Mouse (Mus musculus) layer of hippocampus, postnatal 25 days (tissue): ENCODE measurements around the gene Tbc1d16. TPM values are rescaled to one million over a fixed set of nuclear protein-coding genes. Genes with fewer than 3 reads are reported as not detected.

Experiments
- DNase-seq, 2 experiments: peaks; one replicate each; pipeline ENCODE4 v3.0.0; 2022; ENCODE audit warnings: mixed read lengths in 2 of 2, low spot score in 1 of 2; ENCODE audit errors: extremely low spot score in 1 of 2
- total RNA-seq, 2 experiments: library from RNA; stranded (reverse); gene quantifications; 2 replicates each; pipeline ENCODE4 v1.2.3; 2021

Tbc1d16 gene
- total RNA-seq, 2 experiments from 2014 or later, result 53.6 to 55.9 TPM

DNA sequence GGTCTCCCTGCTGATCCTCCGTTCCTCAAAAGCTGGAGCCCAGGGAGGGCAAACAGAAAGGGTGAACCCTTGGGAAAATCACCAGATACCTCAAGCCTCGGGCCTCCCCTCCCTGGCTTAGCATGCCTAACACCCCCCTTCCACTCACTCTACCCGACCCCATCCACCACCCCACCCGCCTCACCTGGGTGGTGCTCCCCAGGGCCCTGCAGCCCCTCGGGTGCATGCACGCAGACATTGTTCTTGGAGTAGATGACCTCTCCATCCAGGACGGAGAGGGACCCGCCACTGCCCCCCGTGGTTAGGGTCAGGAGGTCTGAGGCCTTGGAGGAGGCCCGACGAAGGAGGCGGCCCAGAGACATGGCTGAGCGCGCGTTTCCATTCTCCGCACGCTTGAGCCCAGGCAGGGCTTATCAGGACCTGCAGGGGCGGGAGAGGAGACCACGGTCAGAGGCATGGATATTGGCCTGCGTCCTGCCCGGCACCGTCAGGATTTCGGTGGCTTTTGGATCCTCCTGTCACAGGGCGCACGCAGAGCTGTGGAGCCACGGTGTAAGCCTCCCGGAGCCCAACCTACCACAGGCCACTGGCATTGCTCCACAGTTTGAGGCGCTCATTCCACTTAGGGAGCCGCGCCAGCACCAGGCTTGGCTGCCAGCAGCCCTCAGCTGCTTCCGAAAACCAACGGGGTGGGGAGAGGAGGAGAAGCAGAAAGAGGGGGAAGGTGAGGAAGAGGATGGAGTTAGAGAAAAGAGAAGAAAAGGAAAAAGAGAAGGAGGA lies 17.8 kb downstream of the Tbc1d16 start:
- peak; percentile 59 to 65 for DNase-seq

DNA sequence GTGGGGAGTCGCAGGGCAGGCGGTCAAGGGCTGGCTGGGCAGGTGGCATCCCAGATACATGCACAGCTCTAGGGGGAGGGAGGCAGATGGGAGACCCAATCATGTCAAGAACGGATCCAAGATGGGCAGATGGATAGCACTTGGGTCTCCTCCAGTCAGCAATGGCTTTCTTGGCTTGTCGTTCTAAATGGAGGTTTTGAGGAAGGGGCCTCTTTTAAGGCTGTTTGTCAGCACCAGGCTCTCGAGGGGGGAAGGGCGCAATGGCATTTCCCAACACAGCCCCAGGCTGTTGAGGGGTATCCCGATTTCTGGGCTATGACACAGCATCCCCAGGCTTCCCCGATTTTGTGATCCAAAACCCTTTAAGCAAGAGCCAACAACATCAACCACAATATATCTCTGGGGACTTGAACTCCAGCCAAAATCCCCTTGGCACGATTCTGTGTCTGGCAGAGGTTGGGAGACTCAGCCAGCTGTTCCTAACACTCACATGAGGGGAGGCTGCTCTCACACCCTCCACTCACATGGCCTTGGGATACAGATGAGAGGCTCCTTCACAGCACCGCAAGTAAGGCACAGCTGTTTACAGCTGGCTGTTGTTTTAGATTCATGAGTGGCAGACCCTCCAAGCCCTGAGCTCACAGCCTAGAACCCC lies 18.8 kb downstream of the Tbc1d16 start:
- DNase-seq, result peak in 1 of 2 experiments; percentile 33

DNA sequence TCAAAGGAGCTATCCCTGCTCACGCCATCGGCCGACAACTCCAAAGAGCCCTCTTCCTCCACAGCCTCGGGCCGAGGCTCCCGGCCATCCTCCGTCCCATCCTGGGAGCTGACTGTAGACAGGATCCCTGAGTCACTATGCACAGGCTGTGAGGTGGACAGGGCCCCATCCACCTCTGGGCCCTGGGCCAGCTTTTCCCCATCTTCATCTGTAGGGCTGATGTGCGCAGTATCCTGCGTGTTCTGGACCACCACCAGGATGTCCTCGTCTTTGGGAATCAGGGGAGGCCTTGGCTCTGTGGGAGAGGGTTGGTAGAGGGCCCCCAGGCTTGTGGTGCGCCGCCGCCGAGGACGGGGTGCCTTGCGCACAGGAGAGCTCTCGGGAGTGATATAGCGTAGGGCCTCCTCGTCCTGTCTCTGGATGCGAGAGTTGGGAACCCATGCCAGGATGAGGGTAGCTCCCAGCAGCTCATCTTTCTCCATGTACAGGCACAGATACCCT lies 19.4 kb downstream of the Tbc1d16 start:
- no peak for DNase-seq

DNA sequence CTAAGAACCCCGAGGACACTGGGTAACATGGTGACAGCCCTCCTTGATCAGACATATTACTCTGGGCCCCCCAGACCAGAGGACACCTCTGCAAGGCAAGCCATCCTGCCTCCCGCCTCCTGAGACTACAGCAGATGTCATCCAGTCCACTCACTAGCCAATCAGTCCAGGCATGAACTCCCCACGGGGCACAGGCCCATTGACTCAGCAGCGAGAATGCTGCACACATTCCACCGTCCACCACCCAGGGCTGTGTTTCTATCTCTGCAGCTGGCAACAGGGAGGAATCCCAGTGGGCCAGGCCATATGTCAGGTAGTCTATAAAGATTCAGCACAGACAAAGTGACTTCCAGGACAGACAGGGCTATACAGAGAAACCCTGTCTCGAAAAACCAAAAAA lies 20.3 kb downstream of the Tbc1d16 start:
- DNase-seq, result no peak

- peak; percentile 69 to 87 for DNase-seq
Observed at GRCm38 (mm10) chr11:119206562-119206961, 21.7 kb downstream of the Tbc1d16 start.

DNA sequence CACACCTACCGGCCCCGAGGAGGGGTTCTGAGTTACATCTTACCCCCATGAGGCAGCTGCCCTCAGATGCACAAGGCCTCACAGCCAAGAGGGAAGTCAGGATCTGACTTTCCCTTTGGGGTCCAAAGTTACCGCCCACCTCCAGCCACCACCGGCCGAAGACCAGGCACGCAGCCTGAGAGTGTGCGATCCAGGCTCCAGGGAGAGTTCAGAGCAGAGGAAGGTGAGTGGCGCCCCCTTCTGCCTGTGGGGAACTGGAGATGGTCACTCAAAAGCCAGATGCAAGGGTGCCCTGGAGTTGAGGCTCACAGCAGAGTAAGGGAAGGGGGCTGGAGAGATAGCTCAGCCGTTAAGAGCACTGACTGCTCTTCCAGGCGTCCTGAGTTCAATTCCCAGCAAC lies 22.6 kb downstream of the Tbc1d16 start:
- DNase-seq, result no peak

DNA sequence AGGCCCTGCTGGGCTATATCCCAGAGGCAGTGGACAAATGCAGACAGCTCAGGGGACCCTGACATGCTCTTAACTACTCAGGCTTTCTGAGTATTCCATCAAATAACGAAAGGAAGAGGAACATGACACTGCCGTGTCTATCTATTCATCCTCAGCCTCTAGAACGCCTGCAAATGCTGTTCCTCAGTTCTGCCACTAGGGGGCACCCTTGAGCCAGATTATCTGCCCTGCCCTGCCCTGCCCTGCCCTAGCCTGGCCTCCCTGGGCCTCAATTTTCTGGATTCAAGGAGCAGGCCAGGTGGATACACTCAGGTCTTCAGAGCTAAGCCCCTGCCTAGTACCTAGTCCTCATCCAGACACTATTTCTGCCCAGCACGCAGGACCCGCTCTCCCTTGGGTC lies 24.9 kb downstream of the Tbc1d16 start:
- peak in 1 of 2 experiments; percentile 23 for DNase-seq

- no peak for DNase-seq
Observed at GRCm38 (mm10) chr11:119199233-119199601, 29.1 kb downstream of the Tbc1d16 start.

DNA sequence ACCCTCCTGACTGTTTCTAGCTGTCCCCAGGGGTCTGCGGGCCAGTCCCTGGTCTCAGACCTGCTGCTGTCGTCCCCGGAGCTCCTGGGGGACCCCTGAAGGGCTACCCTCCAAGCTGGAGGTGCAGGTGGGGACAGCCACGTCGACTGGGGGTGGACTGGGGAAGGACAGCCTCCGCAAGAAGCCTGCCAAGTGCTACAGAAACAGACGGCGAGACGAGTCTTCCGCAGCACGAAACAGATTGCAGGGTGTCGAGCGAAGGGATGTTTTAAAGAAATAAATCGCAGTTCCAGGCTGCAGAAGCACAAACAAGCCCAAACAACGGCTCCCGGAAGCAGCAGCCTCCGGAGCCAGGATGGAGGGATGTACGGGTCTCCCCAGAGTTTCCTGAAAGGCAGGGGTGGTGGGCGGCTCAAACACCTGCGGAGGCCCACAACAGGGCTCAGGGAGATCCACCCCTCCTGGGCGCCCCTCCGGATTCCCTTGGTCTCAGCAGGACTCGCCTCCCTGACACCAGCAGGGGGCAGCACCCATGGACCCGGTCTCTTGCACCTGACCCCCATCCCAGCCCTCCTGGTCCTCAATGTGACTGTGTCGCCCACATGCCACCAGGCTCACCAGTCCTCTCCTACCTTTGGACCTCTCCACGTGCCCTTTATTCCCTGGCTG lies 29.6 kb downstream of the Tbc1d16 start:
- DNase-seq, result peak; percentile 51 to 60

GRCm38 (mm10) chr11:119197618-119198563 lies 30.4 kb downstream of the Tbc1d16 start:
- peak in 1 of 2 experiments; percentile 16 for DNase-seq

- DNase-seq, result no peak
Observed at GRCm38 (mm10) chr11:119192605-119193004, 35.7 kb downstream of the Tbc1d16 start.

GRCm38 (mm10) chr11:119192176-119192575 lies 36.1 kb downstream of the Tbc1d16 start:
- no peak for DNase-seq

- no peak for DNase-seq
Observed at GRCm38 (mm10) chr11:119191606-119192081, 36.7 kb downstream of the Tbc1d16 start.

- peak; percentile 27 to 57 for DNase-seq
Observed at GRCm38 (mm10) chr11:119190498-119190897, 37.8 kb downstream of the Tbc1d16 start.

DNA sequence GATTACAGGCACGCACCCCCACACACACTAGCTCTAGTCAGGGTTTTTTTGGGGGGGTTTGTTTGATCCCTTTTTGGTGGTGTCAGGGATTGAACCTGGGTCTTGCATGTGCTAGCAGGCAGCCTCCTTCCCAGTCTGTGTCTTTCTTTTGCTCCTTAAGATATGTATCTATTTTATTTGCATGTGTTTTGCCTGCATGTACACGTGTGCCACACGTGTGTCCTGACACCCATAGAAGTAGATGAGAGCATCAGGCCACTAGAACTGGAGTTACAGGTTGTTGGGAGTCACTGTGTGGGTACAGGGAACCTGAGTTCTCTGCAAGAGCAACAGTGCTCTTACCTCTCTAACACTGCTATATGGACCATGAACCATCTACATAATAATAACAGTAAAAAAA lies 39.0 kb downstream of the Tbc1d16 start:
- DNase-seq, result no peak

DNA sequence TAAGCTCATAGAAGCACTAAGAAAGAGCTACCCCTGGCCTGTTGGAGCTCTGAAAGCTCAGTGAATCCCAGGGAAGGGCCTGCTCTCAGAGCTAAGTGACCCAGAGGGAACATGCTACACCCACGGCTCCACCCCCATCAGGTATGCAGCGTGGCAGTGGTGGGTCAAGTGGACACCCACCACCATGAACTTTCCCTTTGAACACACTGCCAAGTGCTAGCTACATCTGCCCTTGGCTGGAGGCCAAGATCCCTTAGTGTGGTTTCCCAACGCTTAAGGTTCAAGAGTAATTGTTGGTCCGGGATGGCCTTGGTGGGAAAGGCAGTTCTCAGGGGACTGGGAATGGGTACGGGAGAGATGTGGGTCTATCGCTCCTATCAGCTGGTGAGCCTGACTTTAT lies 39.9 kb downstream of the Tbc1d16 start:
- no peak for DNase-seq

DNA sequence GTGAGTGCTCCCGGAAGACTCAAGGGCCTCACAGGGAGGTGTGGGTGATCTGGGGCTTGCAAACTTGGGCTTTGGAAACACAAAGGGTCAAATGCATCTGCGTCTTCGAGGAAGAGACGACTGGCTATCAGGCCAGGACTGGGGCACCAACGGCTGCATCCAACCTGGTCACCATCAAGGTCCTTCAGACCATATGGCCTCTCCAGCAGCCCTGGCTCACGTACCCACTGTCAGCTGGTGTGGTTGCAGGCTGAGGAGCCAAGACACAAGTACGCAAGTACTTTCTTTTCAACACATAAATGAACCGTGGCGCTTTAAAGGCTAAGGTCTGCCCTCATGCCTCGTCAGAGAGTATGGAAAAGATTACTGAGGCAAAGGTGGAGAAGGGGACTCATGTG lies 40.5 kb downstream of the Tbc1d16 start:
- no peak for DNase-seq

DNA sequence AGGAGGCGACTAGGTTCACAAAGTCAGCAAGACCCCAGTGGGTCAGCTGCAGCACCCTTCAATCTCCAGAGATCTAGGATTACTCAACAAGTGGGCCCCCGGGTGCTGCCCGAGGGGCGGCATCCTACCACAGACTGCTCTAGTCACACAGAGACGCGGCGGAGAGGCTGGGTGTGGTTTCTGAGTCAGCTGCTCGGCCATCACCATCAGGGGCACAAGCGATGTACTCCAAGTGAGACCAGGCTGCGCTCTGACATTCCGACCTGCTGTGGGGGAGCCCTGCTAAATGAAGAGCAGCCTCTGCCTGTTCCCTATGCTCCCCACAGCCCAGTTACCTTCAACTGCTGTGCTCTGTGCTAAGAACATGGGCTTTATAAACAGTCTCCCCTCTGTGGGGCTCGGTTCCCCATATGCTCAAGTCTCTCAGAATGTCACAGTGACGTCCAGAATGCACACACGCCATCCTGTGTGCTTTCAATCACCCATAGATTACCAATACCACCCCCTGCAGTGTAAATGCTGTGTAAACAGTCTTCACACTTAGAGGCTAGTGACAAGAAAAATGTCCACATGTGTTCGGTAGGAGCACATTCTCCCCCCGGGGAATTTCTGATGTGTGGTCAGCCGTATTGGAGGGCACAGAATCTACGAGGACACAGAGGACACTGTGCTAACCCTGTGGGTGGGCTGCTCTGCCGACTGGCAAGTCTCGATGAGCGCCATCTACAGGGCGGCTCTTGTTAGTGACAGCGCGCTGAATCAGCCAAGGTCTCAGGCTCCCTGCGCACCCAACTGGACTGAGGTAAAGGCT lies 41.1 kb downstream of the Tbc1d16 start:
- DNase-seq, result peak; percentile 58 to 75

DNA sequence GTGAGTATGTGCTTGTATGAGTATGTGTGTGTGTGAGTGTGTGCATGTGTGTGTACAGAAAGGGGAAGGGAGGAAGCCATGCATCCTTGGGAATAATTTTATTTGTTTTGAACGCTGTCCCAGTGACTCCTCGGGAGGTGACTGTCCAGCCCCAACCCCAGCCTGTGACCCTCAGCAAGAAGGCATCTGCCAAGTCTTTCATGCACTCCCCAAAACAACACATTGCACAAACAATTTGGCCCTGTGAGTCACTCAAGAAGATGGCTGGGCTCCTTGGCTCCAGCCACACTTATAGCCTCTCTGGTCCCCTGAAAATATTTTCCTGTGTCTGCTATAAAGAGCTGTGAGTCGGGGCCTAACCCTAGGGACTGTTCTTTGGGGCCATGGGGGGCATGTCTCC lies 41.9 kb downstream of the Tbc1d16 start:
- DNase-seq, result no peak
